Mouse (Mus musculus) heart, embryonic 12.5 days (tissue): ENCODE data around the gene Vmn2r49. TPM values are rescaled to one million over a fixed set of nuclear protein-coding genes. Genes with fewer than 3 reads are reported as not detected.
"Not testable (repeated sequence)": the region's sequence is repeated elsewhere in the genome, so short reads cannot be mapped to it uniquely, and the experiment has no call there.

Source experiments
- ATAC-seq: fragments of 200-750 bp; cut with Nextera tagmentation; 2 replicates; pipeline ENCODE4 v1.8.0; 2017; ENCODE audit warnings: moderate TSS enrichment, moderate library complexity; ENCODE audit not compliant: insufficient number of reproducible peaks, low FRiP score
- H3K27ac ChIP-seq: fragments of 300-500 bp; sonication (generic); 2 replicates; pipeline ENCODE4 v1.5.1; 2016; ENCODE audit warnings: mild to moderate bottlenecking, moderate library complexity; ENCODE audit not compliant: poor library complexity, severe bottlenecking
- H3K27me3 ChIP-seq: fragments of 300-500 bp; sonication (generic); replicated peaks from 2 replicates; pipeline ENCODE4 v1.6.1; 2016; ENCODE audit warnings: mild to moderate bottlenecking, moderate library complexity
- H3K36me3 ChIP-seq: fragments of 300-500 bp; sonication (generic); 2 replicates; pipeline ENCODE4 v1.6.1; 2016; ENCODE audit warnings: mild to moderate bottlenecking, moderate library complexity
- H3K4me1 ChIP-seq: fragments of 300-500 bp; sonication (generic); replicated peaks from 2 replicates; pipeline ENCODE4 v1.6.1; 2016; ENCODE audit warnings: mild to moderate bottlenecking
- H3K4me2 ChIP-seq: fragments of 300-500 bp; sonication (generic); 2 replicates; pipeline ENCODE4 v1.6.1; 2016; ENCODE audit warnings: mild to moderate bottlenecking, moderate library complexity
- H3K4me3 ChIP-seq: fragments of 300-500 bp; sonication (generic); 2 replicates; pipeline ENCODE4 v1.5.1; 2016; ENCODE audit warnings: mild to moderate bottlenecking
- H3K9ac ChIP-seq: fragments of 300-500 bp; sonication (generic); 2 replicates; pipeline ENCODE4 v1.6.1; 2016; ENCODE audit warnings: mild to moderate bottlenecking, moderate library complexity
- H3K9me3 ChIP-seq: fragments of 300-500 bp; sonication (generic); replicated peaks from 2 replicates; pipeline ENCODE4 v1.6.1; 2016; ENCODE audit warnings: mild to moderate bottlenecking, moderate library complexity
- WGBS: fragments of 180-500 bp; shearing (Covaris S2); methylation state at CpG from one replicate; pipeline ENCODE4 v1.1.7; 2016; 5-methylcytosine and 5-hydroxymethylcytosine counted together
- polyA plus RNA-seq: library from polyadenylated mRNA; unstranded; fragments of >200 nt; fragmentation: Nextera tagmentation; extraction: Ambion mirVana; gene quantifications from 2 replicates; pipeline ENCODE4 v1.2.1, GENCODE M21; 2016

Gene Vmn2r49
- polyA plus RNA-seq, result not detected in 2 replicates

- H3K4me3 ChIP-seq, H3K27ac ChIP-seq, ATAC-seq, H3K9me3 ChIP-seq, H3K36me3 ChIP-seq, H3K4me1 ChIP-seq, H3K9ac ChIP-seq, H3K4me2 ChIP-seq, H3K27me3 ChIP-seq: not testable (repeated sequence)
- WGBS, result 36% methylated on average over 2 of the region's 2 CpGs
Observed at GRCm38 (mm10) chr7:9992157-9992556, at the start of gene Vmn2r49. Gene Vmn2r49, minus strand, starts transcription at chr7:9992257.

- not testable (repeated sequence) for H3K4me2 ChIP-seq, H3K4me3 ChIP-seq, H3K9me3 ChIP-seq, H3K27me3 ChIP-seq, H3K36me3 ChIP-seq, H3K27ac ChIP-seq, H3K9ac ChIP-seq, H3K4me1 ChIP-seq, ATAC-seq
- 70% methylated on average over 2 of the region's 2 CpGs for WGBS
Observed at GRCm38 (mm10) chr7:9953485-9953884, 38.6 kb downstream of the Vmn2r49 start, which contains the start of gene Vmn2r48. Gene Vmn2r48, minus strand, starts transcription at chr7:9953585.

Other genes with a start within 250 kb of the Vmn2r49 start
- gene Vmn2r46, start 221.7 kb downstream of the Vmn2r49 start, polyA plus RNA-seq, result not detected in 2 replicates
- gene Vmn2r47, start 150.9 kb downstream of the Vmn2r49 start, polyA plus RNA-seq, result not detected in 2 replicates
- gene Vmn2r48, start 38.7 kb downstream of the Vmn2r49 start, polyA plus RNA-seq, result not detected in 2 replicates
- gene Vmn2r50, start 61.0 kb upstream of the Vmn2r49 start, polyA plus RNA-seq, result not detected in 2 replicates
- gene Vmn2r51, start 113.5 kb upstream of the Vmn2r49 start, polyA plus RNA-seq, result not detected in 2 replicates
- not detected in 2 replicates for gene Vmn2r52, start 184.3 kb upstream of the Vmn2r49 start, polyA plus RNA-seq